Mouse (Mus musculus) embryonic fibroblast, embryonic 13.5 days (primary cell): ENCODE measurements around the gene Prss57.

ENCODE experiments used
- CTCF ChIP-seq: IDR thresholded peaks from 2 replicates; pipeline ENCODE4 v1.5.1; 2011; ENCODE audit warnings: mild to moderate bottlenecking, control low read depth, low read length, moderate library complexity, borderline replicate concordance; ENCODE audit not compliant: insufficient read depth
- POLR2A ChIP-seq: IDR thresholded peaks from 2 replicates; pipeline ENCODE4 v1.6.1; 2011; ENCODE audit warnings: low read depth, mild to moderate bottlenecking, control low read depth, low read length, moderate library complexity

GRCm38 (mm10) chr10:79743161-79743560 lies 47.6 kb downstream of the Prss57 start:
- TF ChIP-seq POLR2A (no peak), CTCF (no peak)
